Mouse (Mus musculus): ENCODE measurements around the gene Rabep2.

DNA sequence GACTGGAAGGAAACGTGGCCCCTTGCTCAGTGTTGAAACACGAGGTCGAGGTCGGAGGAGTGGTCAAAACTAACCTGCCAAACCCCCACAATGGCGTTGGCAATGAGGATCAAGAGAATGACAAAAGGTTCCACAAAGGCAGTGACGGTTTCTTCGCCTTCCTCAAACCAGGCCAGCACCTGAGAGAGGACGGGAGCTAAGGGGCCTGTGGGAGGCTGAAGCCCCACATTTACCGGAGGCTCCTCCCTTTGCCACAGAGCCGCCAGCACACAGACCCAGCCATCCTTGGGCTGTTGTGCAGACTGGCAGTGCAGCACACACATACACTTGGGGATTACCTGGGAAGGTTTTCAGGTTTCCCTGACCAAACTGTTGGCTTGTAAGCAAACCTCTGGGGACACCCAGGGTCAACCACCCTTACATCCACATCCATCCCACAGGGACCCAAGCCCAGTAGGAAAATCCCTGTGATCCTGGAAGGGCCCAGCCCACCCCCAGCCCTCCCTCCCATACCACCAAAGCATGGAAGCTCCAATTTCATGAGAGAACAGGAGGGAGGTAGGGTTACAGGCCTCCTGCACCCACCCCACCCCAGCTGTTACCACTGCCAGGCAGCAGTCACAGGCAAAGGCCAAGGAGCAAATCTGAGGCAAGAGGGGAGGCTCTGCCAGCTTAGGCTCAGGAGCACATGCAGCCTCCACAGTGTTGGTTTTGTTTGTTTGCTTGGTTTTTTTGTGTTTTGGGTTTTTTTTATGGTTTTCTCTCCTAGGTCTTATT is 32.3 kb downstream of the Rabep2 start:
- no peak for TF ChIP-seq CTCF (conservative IDR thresholded peaks at IDR 0.05; ENCODE audit: insufficient read depth, insufficient read length, low read depth, low read length)
- TF ChIP-seq POLR2A (IDR thresholded peaks at IDR 0.05; ENCODE audit: low read depth, low read length): no peak

Measured in kidney, adult 2 months (tissue).